ENCODE assay signal across 29 mouse cellular contexts in the genomic region with DNA sequence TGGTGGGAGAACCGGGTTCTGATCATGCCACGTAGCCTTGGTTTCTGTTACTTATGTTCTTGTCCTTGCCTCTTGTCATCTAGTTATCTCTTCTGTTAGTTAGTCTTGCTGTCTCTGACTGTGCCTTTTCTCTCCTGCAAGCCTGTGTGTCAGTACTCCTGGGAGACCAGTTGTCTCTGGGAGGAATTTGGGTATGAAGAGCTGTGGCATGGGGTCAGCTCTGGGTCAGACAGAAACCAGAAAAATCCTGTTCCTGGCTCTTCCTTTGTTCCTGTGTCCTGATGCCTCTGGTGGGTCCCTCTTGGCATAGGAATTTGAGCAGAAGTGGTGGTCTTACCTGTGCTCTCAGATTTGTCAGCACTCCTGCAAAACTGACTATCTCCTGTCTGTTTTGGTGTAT.
"Had no signal": no experiment of that assay in that cellular context is flagged by ENCODE, and none has a peak within 500 bp of the region (broad histone marks: within the 10 kb centered on the region; RNA-seq: fewer than 3 reads in every experiment).

No protein-coding gene starts in this region.

- DNase-seq: heart, postnatal 10 days; heart, postnatal 14 days; heart, postnatal 36 days; heart, postnatal 4 days; kidney, adult 11 months; kidney, adult 18-20 months; kidney, adult 8-10 months; kidney, adult 9 months; kidney, postnatal 10 days; kidney, postnatal 14 days; kidney, postnatal 25 days; kidney, postnatal 36 days; kidney, postnatal 4 days; layer of hippocampus, adult 9-11 months; layer of hippocampus, postnatal 36 days had no signal

- H3K9me3 ChIP-seq: heart, embryonic 12.5 days; heart, embryonic 13.5 days; heart, embryonic 15.5 days; hindbrain, embryonic 10.5 days; hindbrain, embryonic 12.5 days; hindbrain, embryonic 13.5 days; hindbrain, embryonic 15.5 days; intestine, embryonic 15.5 days; kidney, embryonic 15.5 days had no signal

- H3K4me3 ChIP-seq: heart, embryonic 12.5 days; heart, embryonic 13.5 days; heart, embryonic 15.5 days; hindbrain, embryonic 10.5 days; hindbrain, embryonic 12.5 days; hindbrain, embryonic 13.5 days; hindbrain, embryonic 15.5 days; intestine, embryonic 15.5 days; kidney, embryonic 15.5 days; layer of hippocampus, adult 2 months; left cerebral cortex, adult 2 months had no signal

- H3K36me3 ChIP-seq: heart, embryonic 12.5 days; heart, embryonic 13.5 days; heart, embryonic 15.5 days; hindbrain, embryonic 10.5 days; hindbrain, embryonic 12.5 days; hindbrain, embryonic 13.5 days; hindbrain, embryonic 15.5 days; intestine, embryonic 15.5 days; kidney, embryonic 15.5 days had no signal

- H3K27ac ChIP-seq: heart, embryonic 13.5 days; heart, embryonic 15.5 days; hindbrain, embryonic 10.5 days; hindbrain, embryonic 12.5 days; hindbrain, embryonic 13.5 days; hindbrain, embryonic 14.5 days; hindbrain, embryonic 15.5 days; hindbrain, postnatal 0 days; intestine, embryonic 15.5 days; kidney, embryonic 15.5 days; kidney, postnatal 0 days; layer of hippocampus, adult 2 months; left cerebral cortex, adult 2 months had no signal

- H3K4me1 ChIP-seq: heart, embryonic 12.5 days; heart, embryonic 13.5 days; heart, embryonic 15.5 days; hindbrain, embryonic 10.5 days; hindbrain, embryonic 12.5 days; hindbrain, embryonic 13.5 days; hindbrain, embryonic 15.5 days; intestine, embryonic 15.5 days; kidney, embryonic 15.5 days had no signal

- H3K27me3 ChIP-seq: heart, embryonic 12.5 days; heart, embryonic 13.5 days; heart, embryonic 15.5 days; hindbrain, embryonic 12.5 days; hindbrain, embryonic 13.5 days; hindbrain, embryonic 15.5 days; intestine, embryonic 15.5 days; kidney, embryonic 15.5 days had no signal
